Mouse (Mus musculus) forebrain, embryonic 10.5 days (tissue): ENCODE measurements around the gene Slc35e2. TPM values are rescaled to one million over a fixed set of nuclear protein-coding genes. Genes with fewer than 3 reads are reported as not detected.

Source experiments
- DNase-seq: peaks from one replicate; pipeline ENCODE4 v3.0.0-alpha.2; 2017; ENCODE audit warnings: low spot score; ENCODE audit errors: extremely low spot score
- H3K27ac ChIP-seq: fragments of 300-500 bp; sonication (generic); 2 replicates; pipeline ENCODE4 v1.5.1; 2016; ENCODE audit warnings: mild to moderate bottlenecking
- H3K27me3 ChIP-seq: fragments of 300-500 bp; sonication (generic); 2 replicates; pipeline ENCODE4 v1.6.1; 2016; ENCODE audit warnings: mild to moderate bottlenecking; ENCODE audit not compliant: poor library complexity, severe bottlenecking
- H3K36me3 ChIP-seq: fragments of 300-500 bp; sonication (generic); replicated peaks from 2 replicates; pipeline ENCODE4 v1.6.1; 2016; ENCODE audit warnings: mild to moderate bottlenecking, moderate library complexity
- H3K4me1 ChIP-seq: fragments of 300-500 bp; sonication (generic); 2 replicates; pipeline ENCODE4 v1.6.1; 2016
- H3K4me3 ChIP-seq: fragments of 300-500 bp; sonication (generic); 2 replicates; pipeline ENCODE4 v1.5.1; 2016; ENCODE audit warnings: mild to moderate bottlenecking, moderate library complexity
- H3K9me3 ChIP-seq: fragments of 300-500 bp; sonication (generic); 2 replicates; pipeline ENCODE4 v1.6.1; 2016; ENCODE audit warnings: mild to moderate bottlenecking, moderate library complexity
- WGBS: fragments of 180-500 bp; shearing (Covaris S2); methylation state at CpG from one replicate; pipeline ENCODE4 v1.1.7; 2016; 5-methylcytosine and 5-hydroxymethylcytosine counted together
- polyA plus RNA-seq: library from polyadenylated mRNA; unstranded; fragments of >200 nt; fragmentation: Nextera tagmentation; extraction: Ambion mirVana; gene quantifications from 2 replicates; pipeline ENCODE4 v1.2.1, GENCODE M21; 2016

Slc35e2 gene
- polyA plus RNA-seq, 1 experiment from 2014 or later, result 10.7 TPM

GRCm38 (mm10) chr4:155652283-155653085, 51.3 kb downstream of the Slc35e2 start:
- peak overlapping the region; percentile 51 for H3K4me3 ChIP-seq
- H3K27me3 ChIP-seq, result peaks cover 73% of the 10 kb centered on the region
- WGBS, result 20% methylated on average over 36 of the region's 36 CpGs
- peaks cover 41% of the 10 kb centered on the region for H3K4me1 ChIP-seq
- no peaks in the 10 kb centered on the region for H3K9me3 ChIP-seq
- no peak for DNase-seq
- peaks cover 55% of the 10 kb centered on the region for H3K36me3 ChIP-seq
- peak overlapping the region; percentile 48; the same call in 1 of the 2 replicates for H3K27ac ChIP-seq

GRCm38 (mm10) chr4:155653086-155653450, 51.9 kb downstream of the Slc35e2 start, which contains the start of gene Mmp23:
TSS of gene Mmp23 (minus strand) at chr4:155653384.
- Histone ChIP-seq H3K9me3 (no peaks in the 10 kb centered on the region), H3K36me3 (peaks cover 49% of the 10 kb centered on the region), H3K27me3 (peaks cover 73% of the 10 kb centered on the region), H3K4me1 (peaks cover 41% of the 10 kb centered on the region), H3K4me3 (peak within 1 kb of the TSS; percentile 51), H3K27ac (peak within 1 kb of the TSS; percentile 48; the same call in 1 of the 2 replicates)
- WGBS, result under 1% methylated on average over 33 of the region's 33 CpGs
- DNase-seq, result peak; percentile 73

GRCm38 (mm10) chr4:155653451-155654182, 52.4 kb downstream of the Slc35e2 start:
- Histone ChIP-seq H3K36me3 (peaks cover 47% of the 10 kb centered on the region), H3K27me3 (peaks cover 73% of the 10 kb centered on the region)
- 2% methylated on average over 31 of the region's 31 CpGs for WGBS

GRCm38 (mm10) chr4:155654183-155654455, 52.9 kb downstream of the Slc35e2 start:
- 1% methylated on average over 6 of the region's 6 CpGs for WGBS
- Histone ChIP-seq H3K27ac (peak overlapping the region; percentile 60; the same call in 1 of the 2 replicates), H3K27me3 (peaks cover 73% of the 10 kb centered on the region), H3K36me3 (peaks cover 47% of the 10 kb centered on the region), H3K9me3 (no peaks in the 10 kb centered on the region), H3K4me3 (peak overlapping the region; percentile 51), H3K4me1 (peaks cover 41% of the 10 kb centered on the region)
- no peak for DNase-seq

More at GRCm38 (mm10) chr4:155653451-155654182, 52.4 kb downstream of the Slc35e2 start:
- peak; percentile 55 for DNase-seq
- peaks cover 41% of the 10 kb centered on the region for H3K4me1 ChIP-seq
- H3K27ac ChIP-seq, result peak overlapping the region; percentile 48; the same call in 1 of the 2 replicates
- no peaks in the 10 kb centered on the region for H3K9me3 ChIP-seq
- H3K4me3 ChIP-seq, result peak overlapping the region; percentile 51

- peak overlapping the region; percentile 51 for H3K4me3 ChIP-seq
- 2% methylated on average over 52 of the region's 52 CpGs for WGBS
- peaks cover 41% of the 10 kb centered on the region for H3K4me1 ChIP-seq
- peak; percentile 45 for DNase-seq
- H3K36me3 ChIP-seq, result peaks cover 45% of the 10 kb centered on the region
- H3K9me3 ChIP-seq, result no peaks in the 10 kb centered on the region
- peaks cover 73% of the 10 kb centered on the region for H3K27me3 ChIP-seq
- peak overlapping the region; percentile 60 for H3K27ac ChIP-seq
Observed at GRCm38 (mm10) chr4:155654456-155655298, 53.5 kb downstream of the Slc35e2 start.

GRCm38 (mm10) chr4:155656214-155656751, 55.1 kb downstream of the Slc35e2 start:
- WGBS, result 90% methylated on average over 13 of the region's 13 CpGs
- H3K9me3 ChIP-seq, result no peaks in the 10 kb centered on the region
- peaks cover 40% of the 10 kb centered on the region for H3K4me1 ChIP-seq
- H3K27me3 ChIP-seq, result peaks cover 62% of the 10 kb centered on the region
- H3K36me3 ChIP-seq, result peaks cover 35% of the 10 kb centered on the region
- no peak overlapping the region for H3K27ac ChIP-seq
- no peak for DNase-seq
- no peak overlapping the region; the same call in 1 of the 2 replicates for H3K4me3 ChIP-seq

- Histone ChIP-seq H3K36me3 (peaks cover 25% of the 10 kb centered on the region), H3K27me3 (peaks cover 35% of the 10 kb centered on the region), H3K27ac (no peak overlapping the region), H3K9me3 (no peaks in the 10 kb centered on the region), H3K4me3 (no peak overlapping the region), H3K4me1 (peaks cover 17% of the 10 kb centered on the region)
- DNase-seq, result no peak
- WGBS, result 92% methylated on average over 10 of the region's 10 CpGs
Observed at GRCm38 (mm10) chr4:155658961-155659360, 57.7 kb downstream of the Slc35e2 start.

GRCm38 (mm10) chr4:155660641-155661040, 59.4 kb downstream of the Slc35e2 start:
- 93% methylated on average over 12 of the region's 12 CpGs for WGBS
- Histone ChIP-seq H3K27me3 (peaks cover 18% of the 10 kb centered on the region), H3K4me3 (no peak overlapping the region), H3K36me3 (peaks cover 28% of the 10 kb centered on the region), H3K9me3 (no peaks in the 10 kb centered on the region), H3K27ac (no peak overlapping the region), H3K4me1 (0 out of 2 replicates have a peak, but pooled peaks cover under 1% of the 10 kb centered on the region)
- no peak for DNase-seq

GRCm38 (mm10) chr4:155666903-155667302, 65.7 kb downstream of the Slc35e2 start:
- no peak overlapping the region for H3K4me3 ChIP-seq
- peaks cover 3% of the 10 kb centered on the region; the same call in 1 of the 2 replicates for H3K36me3 ChIP-seq
- H3K4me1 ChIP-seq, result peaks cover 20% of the 10 kb centered on the region
- no peaks in the 10 kb centered on the region for H3K9me3 ChIP-seq
- H3K27me3 ChIP-seq, result no peaks in the 10 kb centered on the region
- no peak overlapping the region for H3K27ac ChIP-seq
- DNase-seq, result no peak

GRCm38 (mm10) chr4:155668689-155669597, 67.7 kb downstream of the Slc35e2 start, which contains the start of gene Mib2:
TSS of gene Mib2 (minus strand) at chr4:155669198.
- Histone ChIP-seq H3K4me3 (peak within 1 kb of the TSS; percentile 95), H3K27me3 (no peaks in the 10 kb centered on the region), H3K9me3 (no peaks in the 10 kb centered on the region), H3K4me1 (peaks cover 20% of the 10 kb centered on the region), H3K27ac (peak within 1 kb of the TSS; percentile 85), H3K36me3 (peaks cover 3% of the 10 kb centered on the region; the same call in 1 of the 2 replicates)
- under 1% methylated on average over 73 of the region's 73 CpGs for WGBS
- DNase-seq, result peak; percentile 97

- no peaks in the 10 kb centered on the region for H3K27me3 ChIP-seq
- peaks cover 20% of the 10 kb centered on the region for H3K4me1 ChIP-seq
- H3K27ac ChIP-seq, result peak overlapping the region; percentile 85
- peak overlapping the region; percentile 95 for H3K4me3 ChIP-seq
- DNase-seq, result no peak
- no peaks in the 10 kb centered on the region for H3K9me3 ChIP-seq
- H3K36me3 ChIP-seq, result no peaks in the 10 kb centered on the region; the same call in 1 of the 2 replicates
- WGBS, result 1% methylated on average over 8 of the region's 8 CpGs
Observed at GRCm38 (mm10) chr4:155669598-155670075, 68.4 kb downstream of the Slc35e2 start.
